Mouse (Mus musculus): ENCODE data around the gene Cldn14.
A peak's percentile ranks its signal among the peaks of the same experiment; 100 is the strongest.

The Cldn14 gene

GRCm38 (mm10) chr16:93912808-93913207, 95.8 kb downstream of the Cldn14 start:
- DNase-seq (ENCODE audit: low read depth, low spot score), result no peak

- no peak for DNase-seq (ENCODE audit: low read depth, low spot score)
These were observed 96.5 kb downstream of the Cldn14 start for GRCm38 (mm10) chr16:93912158-93912557.

- DNase-seq (ENCODE audit: low read depth, low spot score), result no peak
These were observed 97.6 kb downstream of the Cldn14 start for GRCm38 (mm10) chr16:93910735-93911665.

GRCm38 (mm10) chr16:93909936-93910335, 98.7 kb downstream of the Cldn14 start:
- DNase-seq (ENCODE audit: low read depth, low spot score), result no peak

GRCm38 (mm10) chr16:93908196-93908595, 100.4 kb downstream of the Cldn14 start:
- DNase-seq (ENCODE audit: low read depth, low spot score), result no peak

GRCm38 (mm10) chr16:93907761-93908160, 100.9 kb downstream of the Cldn14 start:
- no peak for DNase-seq (ENCODE audit: low read depth, low spot score)

- DNase-seq (ENCODE audit: low read depth, low spot score), result no peak
These were observed 102.3 kb downstream of the Cldn14 start for GRCm38 (mm10) chr16:93906156-93907014.

- DNase-seq (ENCODE audit: low read depth, low spot score), result no peak
These were observed 105.6 kb downstream of the Cldn14 start for GRCm38 (mm10) chr16:93903027-93903426.

- DNase-seq (ENCODE audit: low read depth, low spot score), result no peak
These were observed 115.4 kb downstream of the Cldn14 start for GRCm38 (mm10) chr16:93893285-93893684.

GRCm38 (mm10) chr16:93890948-93891604, 117.6 kb downstream of the Cldn14 start:
- DNase-seq (ENCODE audit: low read depth, low spot score), result no peak

- DNase-seq (ENCODE audit: low read depth, low spot score), result no peak
These were observed 120.2 kb downstream of the Cldn14 start for GRCm38 (mm10) chr16:93888481-93888880.

- DNase-seq (ENCODE audit: low read depth, low spot score), result no peak
These were observed 123.9 kb downstream of the Cldn14 start for GRCm38 (mm10) chr16:93884722-93885113.

GRCm38 (mm10) chr16:93884086-93884721, 124.4 kb downstream of the Cldn14 start:
- no peak for DNase-seq (ENCODE audit: low read depth, low spot score)

- peak; percentile 87 for DNase-seq (ENCODE audit: low read depth, low spot score)
These were observed 125.1 kb downstream of the Cldn14 start, which contains the start of gene Chaf1b for GRCm38 (mm10) chr16:93883423-93884085. TSS of gene Chaf1b (plus strand) at chr16:93883901.

- no peak for DNase-seq (ENCODE audit: low read depth, low spot score)
These were observed 130.8 kb downstream of the Cldn14 start for GRCm38 (mm10) chr16:93877612-93878380.

- no peak for DNase-seq (ENCODE audit: low read depth, low spot score)
These were observed 133.8 kb downstream of the Cldn14 start for GRCm38 (mm10) chr16:93874841-93875240.
